Mouse (Mus musculus): ENCODE measurements at regions not wholly inside any gene's neighbourhood (a gene's known extent, or its start where the extent isn't known, plus 50 kb on each side); places are given as distances from the start of the nearest gene placed in this dataset.

DNA sequence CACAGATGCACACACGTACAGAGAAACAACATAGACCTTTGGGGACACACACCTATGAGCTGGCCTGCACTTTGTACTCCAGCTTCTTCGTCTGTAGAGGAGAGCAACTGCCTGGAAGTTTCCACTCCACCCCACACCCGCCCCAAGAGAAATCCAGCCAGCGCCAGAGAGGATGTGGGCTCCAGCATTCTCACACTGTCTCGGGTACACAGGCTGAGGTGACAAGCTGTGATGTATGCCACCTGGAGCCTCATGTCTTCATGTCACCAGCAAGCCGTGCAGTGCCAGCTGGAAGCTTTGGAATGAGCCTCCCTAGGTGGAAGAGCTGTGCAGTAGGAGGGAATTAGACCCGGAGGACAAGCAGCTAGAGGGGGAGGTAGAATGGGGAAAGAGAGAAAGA lies 208.3 kb upstream of the Kazn start:
- TF ChIP-seq CTCF (IDR thresholded peaks at IDR 0.05; ENCODE audit: control insufficient read depth, insufficient read depth, low read length) (no peak), POLR2A (IDR thresholded peaks at IDR 0.05; ENCODE audit: borderline replicate concordance, control insufficient read depth, low read depth, low read length) (no peak)
